In genomic region chr9:69265151-69265550, GRCm38 (mm10) we compare ENCODE assay signal across 20 mouse cellular contexts.
DNase-seq lines count a peak whose midpoint lies in the region; ATAC-seq and TF ChIP-seq lines count a peak whose summit lies in the region.
"Had no signal": no experiment of that assay in that cellular context is flagged by ENCODE, and none has a peak within 500 bp of the region (broad histone marks: within the 10 kb centered on the region; RNA-seq: fewer than 3 reads in every experiment).

No protein-coding gene starts in this region.

- WGBS in midbrain, postnatal 0 days, result 78% methylated on average over 7 of the region's 7 CpGs

- peak; percentile 41 for DNase-seq in gastrocnemius, postnatal 25 days
- no peak for DNase-seq in gastrocnemius, postnatal 10 days
- DNase-seq in 3T3-L1 (ENCODE audit: low read depth, low spot score), result peak; percentile 6
- peak; percentile 74 for DNase-seq in brain, embryonic 14.5 days (ENCODE audit: low read depth)
- peak; percentile 24 for DNase-seq in lung, postnatal 14 days
- DNase-seq in midbrain, postnatal 0 days (ENCODE audit: low spot score), result no peak
- no peak for DNase-seq in Muller cell, postnatal 12 days (ENCODE audit: inconsistent ontology term)
- DNase-seq: cerebellum, adult 9-10 months; embryo, embryonic 11 days; left cerebral cortex, postnatal 4 days; liver, embryonic 13.5 days; retina, postnatal 1 day had no signal

- no peak overlapping the region for H3K4me2 ChIP-seq in midbrain, postnatal 0 days (ENCODE audit: low read depth, low read length, poor library complexity, severe bottlenecking)
- H3K4me2 ChIP-seq: heart, embryonic 11.5 days; hindbrain, embryonic 15.5 days; liver, embryonic 13.5 days; midbrain, embryonic 13.5 days; neural tube, embryonic 15.5 days had no signal

- no peak for ATAC-seq in midbrain, postnatal 0 days (ENCODE audit: low FRiP score)
- ATAC-seq: CD4-positive, CD25-positive, alpha-beta regulatory T cell, adult 4 months; intestine, embryonic 16.5 days; midbrain, embryonic 13.5 days had no signal

- no peaks in the 10 kb centered on the region for H3K9me3 ChIP-seq in midbrain, postnatal 0 days (ENCODE audit: low read length)
- H3K9me3 ChIP-seq: hindbrain, embryonic 15.5 days; liver, embryonic 13.5 days; midbrain, embryonic 13.5 days; neural tube, embryonic 15.5 days had no signal

- TF ChIP-seq POLR2A in brain, embryonic 14.5 days (IDR thresholded peaks at IDR 0.05; ENCODE audit: borderline replicate concordance, extremely low read depth, insufficient read depth, insufficient read length, poor library complexity, severe bottlenecking), result no peak

- H3K27ac ChIP-seq in midbrain, postnatal 0 days (ENCODE audit: low read depth, low read length), result no peak overlapping the region
- H3K27ac ChIP-seq: hindbrain, embryonic 15.5 days; liver, embryonic 13.5 days; midbrain, embryonic 13.5 days; neural tube, embryonic 15.5 days had no signal

- no peaks in the 10 kb centered on the region for H3K27me3 ChIP-seq in midbrain, postnatal 0 days (ENCODE audit: insufficient read depth, low read length)
- H3K27me3 ChIP-seq: hindbrain, embryonic 15.5 days; liver, embryonic 13.5 days; midbrain, embryonic 13.5 days; neural tube, embryonic 15.5 days had no signal

- H3K36me3 ChIP-seq in midbrain, postnatal 0 days (ENCODE audit: insufficient read depth, low read length), result no peaks in the 10 kb centered on the region
- H3K36me3 ChIP-seq: G1E; hindbrain, embryonic 15.5 days; liver, embryonic 13.5 days; midbrain, embryonic 13.5 days; neural tube, embryonic 15.5 days had no signal

- no peak for TF ChIP-seq CTCF in brain, embryonic 14.5 days (IDR thresholded peaks at IDR 0.05; ENCODE audit: borderline replicate concordance, extremely low read depth, insufficient read depth, insufficient read length)
- no peak for TF ChIP-seq CTCF in midbrain, postnatal 0 days (IDR thresholded peaks at IDR 0.05)

- no peak overlapping the region for H3K9ac ChIP-seq in midbrain, postnatal 0 days (replicated peaks; ENCODE audit: low read length, poor library complexity, severe bottlenecking)
- H3K9ac ChIP-seq: hindbrain, embryonic 15.5 days; liver, embryonic 13.5 days; midbrain, embryonic 13.5 days; neural tube, embryonic 15.5 days had no signal

- no peak overlapping the region for H3K4me3 ChIP-seq in midbrain, postnatal 0 days (ENCODE audit: low read depth, low read length)
- H3K4me3 ChIP-seq: hindbrain, embryonic 15.5 days; liver, embryonic 13.5 days; midbrain, embryonic 13.5 days; myocyte; neural tube, embryonic 15.5 days had no signal

- no peaks in the 10 kb centered on the region for H3K4me1 ChIP-seq in midbrain, postnatal 0 days (ENCODE audit: insufficient read depth, low read length)
- H3K4me1 ChIP-seq: hindbrain, embryonic 15.5 days; liver, embryonic 13.5 days; midbrain, embryonic 13.5 days; neural tube, embryonic 15.5 days had no signal

Comparison
In these comparisons a context has a peak if more than half of its experiments do, and no peak if none do; other contexts are left out.
1. DNase-seq: peak in gastrocnemius, postnatal 25 days (single experiment), 3T3-L1 (single experiment), brain, embryonic 14.5 days (single experiment) and lung, postnatal 14 days (single experiment); none in gastrocnemius, postnatal 10 days (single experiment), midbrain, postnatal 0 days (single experiment) and Muller cell, postnatal 12 days (single experiment).